Mouse (Mus musculus) ES-E14 (cell line): Measurements from ENCODE around the gene Arhgef1.

Experiments used
- CHD2 ChIP-seq: IDR thresholded peaks from 2 replicates; pipeline ENCODE4 v1.6.1; 2014; ENCODE audit warnings: mild to moderate bottlenecking, low read depth, low read length, inconsistent platforms
- HCFC1 ChIP-seq: IDR thresholded peaks from 2 replicates; pipeline ENCODE4 v1.6.1; 2012; ENCODE audit warnings: low read length, inconsistent platforms, borderline replicate concordance; ENCODE audit not compliant: insufficient read depth
- MAFK ChIP-seq: IDR thresholded peaks from 2 replicates; pipeline ENCODE4 v1.6.1; 2014; ENCODE audit warnings: mild to moderate bottlenecking, low read depth, low read length, inconsistent platforms; ENCODE audit not compliant: insufficient read depth
- ZC3H11A ChIP-seq: IDR thresholded peaks from 2 replicates; pipeline ENCODE4 v1.6.1; 2012; ENCODE audit warnings: low read depth, mild to moderate bottlenecking, inconsistent platforms, low read length, borderline replicate concordance
- ZNF384 ChIP-seq: IDR thresholded peaks from 2 replicates; pipeline ENCODE4 v1.6.1; 2012; ENCODE audit warnings: low read depth, low read length, inconsistent platforms

DNA sequence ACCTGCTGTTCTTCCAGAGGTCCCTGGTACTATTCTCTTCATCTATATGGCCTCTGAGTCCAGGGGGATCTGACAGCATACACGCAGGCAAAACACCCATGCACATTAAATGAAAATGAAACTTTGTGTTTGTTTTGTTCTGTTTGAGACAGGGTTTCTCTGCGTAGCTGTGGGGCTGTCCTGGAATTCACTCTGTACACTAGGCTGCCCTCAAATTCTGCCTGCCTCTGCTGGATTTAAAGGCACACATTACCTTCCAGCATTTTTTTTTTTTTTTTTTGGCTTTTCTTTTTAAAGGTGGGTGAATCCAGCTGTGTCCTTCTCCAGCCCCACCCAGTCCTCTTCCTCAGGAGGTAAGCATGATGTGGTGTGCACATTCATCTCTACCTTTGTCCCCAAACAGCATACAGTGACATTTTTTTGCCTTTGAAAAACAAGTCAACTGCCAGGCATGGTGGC is 10.6 kb upstream of the Arhgef1 start:
- TF ChIP-seq ZNF384 (peak; percentile 73), HCFC1 (no peak), ZC3H11A (no peak), MAFK (no peak), CHD2 (no peak)
